Mouse (Mus musculus): ENCODE measurements around the gene Dnmt3a. TPM values are rescaled to one million over a fixed set of nuclear protein-coding genes. Genes with fewer than 3 reads are reported as not detected.

Dnmt3a gene
- total and polyA plus RNA-seq, 3 experiments, result 15.9 to 34.4 TPM; not detected in 1

GRCm38 (mm10) chr12:3764191-3764804 is 41.5 kb upstream of the Dnmt3a start:
- Histone ChIP-seq H3K79me2 (ENCODE audit: control insufficient read depth, insufficient read depth, low read length, poor library complexity) (no peaks in the 10 kb centered on the region), H3K36me3 (ENCODE audit: control insufficient read depth in 1 of 2, insufficient read depth in 2 of 2, low read length in 2 of 2) (peaks cover 0 to 5% of the 10 kb centered on the region in 2 experiments; a peak in 2 of 4 replicates), H3K27me3 (ENCODE audit: control insufficient read depth in 1 of 2, insufficient read depth in 2 of 2, low read length in 2 of 2) (no peaks in the 10 kb centered on the region), H3K4me1 (ENCODE audit: control insufficient read depth in 1 of 2, insufficient read depth in 2 of 2, low read length in 2 of 2) (no peaks in the 10 kb centered on the region), H3K9me3 (replicated peaks; ENCODE audit: insufficient read depth, low read length) (no peaks in the 10 kb centered on the region), H3K27ac (ENCODE audit: control insufficient read depth, low read depth, low read length) (no peak overlapping the region), H3K9ac (ENCODE audit: control insufficient read depth, low read depth, low read length, poor library complexity, severe bottlenecking) (no peak overlapping the region), H3K4me3 (ENCODE audit: control insufficient read depth in 1 of 2, insufficient read depth in 1 of 2, low read depth in 2 of 2, low read length in 2 of 2) (no peak overlapping the region)
- TF ChIP-seq TAL1 (IDR thresholded peaks at IDR 0.05; ENCODE audit: low read length) (no peak), USF1 (IDR thresholded peaks at IDR 0.05; ENCODE audit: low read depth, low read length) (no peak), E2F4 (IDR thresholded peaks at IDR 0.05; ENCODE audit: borderline replicate concordance, low read depth, low read length) (no peak), UBTF (IDR thresholded peaks at IDR 0.05; ENCODE audit: borderline replicate concordance, insufficient read depth, low read depth, low read length) (no peak), RAD21 (IDR thresholded peaks at IDR 0.05; ENCODE audit: low read depth, low read length) (no peak), KAT2A (conservative IDR thresholded peaks at IDR 0.05; ENCODE audit: low read depth, low read length) (no peak), SMC3 (IDR thresholded peaks at IDR 0.05; ENCODE audit: low read depth, low read length) (no peak), GATA1 (IDR thresholded peaks at IDR 0.05; ENCODE audit: low read depth, low read length) (no peak), POLR2A (IDR thresholded peaks at IDR 0.05; ENCODE audit: control insufficient read depth in 1 of 2, insufficient read depth in 1 of 2, low read depth in 1 of 2, low read length in 2 of 2, poor library complexity in 1 of 2) (no peak), EP300 (IDR thresholded peaks at IDR 0.05; ENCODE audit: low read depth in 1 of 2, low read length in 2 of 2) (no peak), CTCF (IDR thresholded peaks at IDR 0.05 in 2 of 3, conservative IDR thresholded peaks at IDR 0.05 in 1 of 3; ENCODE audit: control insufficient read depth in 1 of 3, insufficient read depth in 1 of 3, low read depth in 2 of 3, low read length in 3 of 3, poor library complexity in 1 of 3, severe bottlenecking in 1 of 3) (no peak), CHD1 (IDR thresholded peaks at IDR 0.05; ENCODE audit: low read depth, low read length) (no peak), NRF1 (IDR thresholded peaks at IDR 0.05; ENCODE audit: insufficient read depth, low read depth, low read length, poor library complexity, severe bottlenecking) (no peak), TCF12 (IDR thresholded peaks at IDR 0.05; ENCODE audit: low read depth, low read length) (no peak), ZNF384 (IDR thresholded peaks at IDR 0.05; ENCODE audit: low read depth, low read length) (no peak), RCOR1 (IDR thresholded peaks at IDR 0.05; ENCODE audit: low read depth, low read length) (no peak)
- no peak for DNase-seq (ENCODE audit: low read depth, low spot score)

- no peaks in the 10 kb centered on the region for H3K9me3 ChIP-seq (replicated peaks; ENCODE audit: insufficient read depth, low read length)
- H3K9ac ChIP-seq (ENCODE audit: control insufficient read depth, low read depth, low read length, poor library complexity, severe bottlenecking), result no peak overlapping the region
- H3K79me2 ChIP-seq (ENCODE audit: control insufficient read depth, insufficient read depth, low read length, poor library complexity), result no peaks in the 10 kb centered on the region
- no peak for DNase-seq (ENCODE audit: low read depth, low spot score)
- no peak overlapping the region for H3K4me3 ChIP-seq (ENCODE audit: control insufficient read depth in 1 of 2, insufficient read depth in 1 of 2, low read depth in 2 of 2, low read length in 2 of 2)
- H3K4me1 ChIP-seq (ENCODE audit: control insufficient read depth in 1 of 2, insufficient read depth in 2 of 2, low read length in 2 of 2), result no peaks in the 10 kb centered on the region
- TF ChIP-seq JUND (IDR thresholded peaks at IDR 0.05; ENCODE audit: low read depth, low read length), result no peak
- TF ChIP-seq ETS1 (IDR thresholded peaks at IDR 0.05; ENCODE audit: low read depth, low read length), result no peak
- TF ChIP-seq MAFK (IDR thresholded peaks at IDR 0.05; ENCODE audit: borderline replicate concordance, low read depth, low read length), result no peak
- no peaks in the 10 kb centered on the region for H3K36me3 ChIP-seq (ENCODE audit: control insufficient read depth in 1 of 2, insufficient read depth in 2 of 2, low read length in 2 of 2)
- no peaks in the 10 kb centered on the region for H3K27me3 ChIP-seq (ENCODE audit: control insufficient read depth in 1 of 2, insufficient read depth in 2 of 2, low read length in 2 of 2)
- no peak overlapping the region for H3K27ac ChIP-seq (ENCODE audit: control insufficient read depth, low read depth, low read length)
These were observed 38.4 kb upstream of the Dnmt3a start for GRCm38 (mm10) chr12:3767360-3767759.

Measured in MEL (cell line).